Mouse (Mus musculus): ENCODE measurements around the gene Rcn3. TPM values are rescaled to one million over a fixed set of nuclear protein-coding genes. Genes with fewer than 3 reads are reported as not detected.

Gene Rcn3
- total and polyA plus RNA-seq, 3 experiments = 0.38 TPM; not detected in 2

DNA sequence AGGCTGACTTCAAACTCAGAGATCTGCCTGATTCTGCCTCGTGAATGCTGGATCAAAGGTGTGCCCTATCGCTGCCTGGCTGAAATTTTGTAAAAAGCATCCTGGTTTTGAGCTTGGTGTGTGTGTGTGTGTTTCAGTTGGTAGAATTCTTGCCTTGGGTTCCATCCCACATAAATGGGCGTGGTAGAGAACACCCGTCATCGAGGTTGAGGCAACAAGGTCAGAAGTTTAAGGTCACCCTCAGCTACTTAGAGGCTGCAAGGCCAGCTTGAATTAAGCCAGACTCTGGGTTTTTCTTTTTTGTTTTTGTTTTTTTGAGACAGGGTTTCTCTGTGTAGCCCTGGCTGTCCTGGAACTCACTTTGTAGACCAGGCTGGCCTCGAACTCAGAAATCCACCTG is 26.3 kb upstream of the Rcn3 start:
- Histone ChIP-seq H3K9ac (ENCODE audit: insufficient read depth, low read depth) (no peak overlapping the region), H3K9me3 (replicated peaks; ENCODE audit: low read length) (no peaks in the 10 kb centered on the region), H3K4me1 (ENCODE audit: control insufficient read depth in 1 of 2, insufficient read depth in 2 of 2) (peaks cover 5 to 44% of the 10 kb centered on the region in 2 experiments; a peak in 3 of 4 replicates), H3K4me3 (replicated peaks in 1 of 3; ENCODE audit: low read depth in 2 of 3, low read length in 2 of 3, poor library complexity in 1 of 3) (no peak overlapping the region), H3K4me2 (ENCODE audit: insufficient read depth, low read depth, poor library complexity, severe bottlenecking) (no peak overlapping the region), H3K27ac (ENCODE audit: insufficient read depth, low read depth) (no peak overlapping the region), H3K27me3 (replicated peaks) (no peaks in the 10 kb centered on the region), H3K79me2 (replicated peaks; ENCODE audit: control insufficient read depth, extremely low read depth, insufficient read depth, poor library complexity, severe bottlenecking) (peaks cover 7% of the 10 kb centered on the region), H3K36me3 (replicated peaks in 1 of 2; ENCODE audit: control insufficient read depth in 1 of 2, insufficient read depth in 1 of 2, low read length in 1 of 2) (peaks cover 37 to 54% of the 10 kb centered on the region in 2 experiments)
- in situ Hi-C loops (cut with MboI; ENCODE audit: low pct_ligation_motif_present, low pct_unique_long_range_greater_than_20kb, low sequenced_read_pairs) (no loop called here), dilution Hi-C loops (cut with MboI; ENCODE audit: extremely low pct_ligation_motif_present, extremely low pct_unique_long_range_greater_than_20kb, low sequenced_read_pairs) (no loop called here)
- no peak for DNase-seq (ENCODE audit: extremely low read depth)
- TF ChIP-seq MYC (IDR thresholded peaks at IDR 0.05; ENCODE audit: low read depth, low read length) = no peak
- TF ChIP-seq TCF12 (IDR thresholded peaks at IDR 0.05; ENCODE audit: low read depth, low read length) = no peak
- TF ChIP-seq HCFC1 (IDR thresholded peaks at IDR 0.05; ENCODE audit: low read depth, low read length) = no peak
- no peak for TF ChIP-seq GABPA (IDR thresholded peaks at IDR 0.05; ENCODE audit: insufficient replicate concordance, low read depth, low read length)
- TF ChIP-seq EP300 (IDR thresholded peaks at IDR 0.05; ENCODE audit: low read length) = no peak
- no peak for TF ChIP-seq RAD21 (IDR thresholded peaks at IDR 0.05; ENCODE audit: low read depth, low read length)

DNA sequence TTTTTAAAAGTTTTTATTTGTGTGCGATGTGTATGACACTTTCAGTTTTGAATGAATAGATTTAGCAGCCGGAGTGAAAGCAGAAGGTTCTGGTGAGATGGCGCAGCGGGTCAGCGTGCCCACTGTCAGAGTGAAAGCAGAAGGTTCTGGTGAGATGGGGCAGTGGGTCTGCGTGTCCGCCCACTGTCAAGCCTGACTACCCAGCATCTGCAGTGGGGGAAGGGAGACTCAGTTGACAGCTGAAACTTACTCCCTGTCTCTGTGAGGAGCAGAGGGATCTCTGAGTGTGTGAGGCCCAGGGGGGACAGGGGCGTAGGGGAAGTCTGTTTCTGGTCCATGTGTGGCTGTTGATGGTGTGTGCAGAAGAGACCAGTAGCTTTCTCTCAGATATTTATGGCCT is 25.5 kb upstream of the Rcn3 start:
- no peak overlapping the region for H3K4me2 ChIP-seq (ENCODE audit: insufficient read depth, low read depth, poor library complexity, severe bottlenecking)
- H3K79me2 ChIP-seq (replicated peaks; ENCODE audit: control insufficient read depth, extremely low read depth, insufficient read depth, poor library complexity, severe bottlenecking) = 0 out of 2 replicates have a peak, but pooled peaks cover 2% of the 10 kb centered on the region
- peaks cover 2 to 40% of the 10 kb centered on the region in 2 experiments; a peak in 3 of 4 replicates for H3K4me1 ChIP-seq (ENCODE audit: control insufficient read depth in 1 of 2, insufficient read depth in 2 of 2)
- H3K36me3 ChIP-seq (replicated peaks in 1 of 2; ENCODE audit: control insufficient read depth in 1 of 2, insufficient read depth in 1 of 2, low read length in 1 of 2) = peaks cover 31 to 47% of the 10 kb centered on the region in 2 experiments
- H3K27ac ChIP-seq (ENCODE audit: insufficient read depth, low read depth) = no peak overlapping the region
- H3K4me3 ChIP-seq (replicated peaks in 1 of 3; ENCODE audit: low read depth in 2 of 3, low read length in 2 of 3, poor library complexity in 1 of 3) = no peak overlapping the region
- no peaks in the 10 kb centered on the region for H3K9me3 ChIP-seq (replicated peaks; ENCODE audit: low read length)
- TF ChIP-seq MAX (IDR thresholded peaks at IDR 0.05; ENCODE audit: low read length) = no peak
- TF ChIP-seq CTCF (conservative IDR thresholded peaks at IDR 0.05 in 1 of 2, IDR thresholded peaks at IDR 0.05 in 1 of 2; ENCODE audit: low read depth in 2 of 2, low read length in 2 of 2) = no peak
- no peak for TF ChIP-seq ZKSCAN1 (IDR thresholded peaks at IDR 0.05; ENCODE audit: borderline replicate concordance, low read depth, low read length)
- TF ChIP-seq BHLHE40 (IDR thresholded peaks at IDR 0.05; ENCODE audit: low read depth, low read length) = no peak
- TF ChIP-seq EP300 (IDR thresholded peaks at IDR 0.05; ENCODE audit: low read length) = no peak
- TF ChIP-seq JUND (conservative IDR thresholded peaks at IDR 0.05; ENCODE audit: low read depth, low read length) = no peak
- no peak for TF ChIP-seq ZNF384 (IDR thresholded peaks at IDR 0.05; ENCODE audit: low read depth, low read length)
- no peak for TF ChIP-seq GABPA (IDR thresholded peaks at IDR 0.05; ENCODE audit: insufficient replicate concordance, low read depth, low read length)
- TF ChIP-seq CHD1 (IDR thresholded peaks at IDR 0.05; ENCODE audit: low read depth, low read length) = no peak
- TF ChIP-seq USF1 (IDR thresholded peaks at IDR 0.05; ENCODE audit: low read depth, low read length) = no peak
- TF ChIP-seq E2F4 (IDR thresholded peaks at IDR 0.05; ENCODE audit: insufficient replicate concordance, low read depth, low read length) = no peak
- TF ChIP-seq PAX5 (IDR thresholded peaks at IDR 0.05; ENCODE audit: low read length) = no peak
- no peak for TF ChIP-seq SIN3A (IDR thresholded peaks at IDR 0.05; ENCODE audit: low read length)
- TF ChIP-seq RAD21 (IDR thresholded peaks at IDR 0.05; ENCODE audit: low read depth, low read length) = no peak
- no peak for TF ChIP-seq TCF12 (IDR thresholded peaks at IDR 0.05; ENCODE audit: low read depth, low read length)
- no peak; the same call in 1 of the 2 replicates for TF ChIP-seq POLR2AphosphoS2 (IDR thresholded peaks at IDR 0.05; ENCODE audit: low read depth, low read length)
- no peak for TF ChIP-seq MAZ (IDR thresholded peaks at IDR 0.05; ENCODE audit: low read depth, low read length)
- TF ChIP-seq UBTF (IDR thresholded peaks at IDR 0.05; ENCODE audit: low read depth, low read length) = no peak
- in situ Hi-C loops (cut with MboI; ENCODE audit: low pct_ligation_motif_present, low pct_unique_long_range_greater_than_20kb, low sequenced_read_pairs) (no loop called here), dilution Hi-C loops (cut with MboI; ENCODE audit: extremely low pct_ligation_motif_present, extremely low pct_unique_long_range_greater_than_20kb, low sequenced_read_pairs) (no loop called here)
- H3K27me3 ChIP-seq (replicated peaks) = no peaks in the 10 kb centered on the region
- H3K9ac ChIP-seq (ENCODE audit: insufficient read depth, low read depth) = no peak overlapping the region
- no peak for DNase-seq (ENCODE audit: extremely low read depth)

All from CH12.LX (cell line).